Mouse (Mus musculus) testis, adult 2 months (tissue): ENCODE measurements around the gene Pard3.

Experiments used
- CTCF ChIP-seq: fragments of 200-500 bp; IDR thresholded peaks from 2 replicates; pipeline ENCODE4 v1.5.1; 2012; ENCODE audit warnings: low read depth, mild to moderate bottlenecking, inconsistent platforms, low read length, moderate library complexity; ENCODE audit not compliant: control insufficient read depth, insufficient read depth, insufficient replicate concordance
- POLR2A ChIP-seq: fragments of 200-500 bp; IDR thresholded peaks from 2 replicates; pipeline ENCODE4 v1.6.1; 2012; ENCODE audit warnings: low read depth, mild to moderate bottlenecking, inconsistent platforms, low read length, moderate library complexity; ENCODE audit not compliant: control insufficient read depth

- TF ChIP-seq POLR2A, result no peak
- no peak for TF ChIP-seq CTCF
These were observed 179.7 kb downstream of the Pard3 start for GRCm38 (mm10) chr8:127243351-127243750.
